Mouse (Mus musculus): ENCODE data around the gene Elovl5.

The Elovl5 gene

GRCm38 (mm10) chr9:77917074-77917621, at the start of gene Elovl5:
Gene Elovl5, plus strand, starts transcription at chr9:77917364.
- peak; percentile 87 to 92 for DNase-seq (ENCODE audit: low spot score in 2 of 2)

- no peak for DNase-seq (ENCODE audit: low spot score in 2 of 2)
Measured at GRCm38 (mm10) chr9:77891501-77891900, 25.7 kb upstream of the Elovl5 start.

- DNase-seq (ENCODE audit: low spot score in 2 of 2), result no peak
Measured at GRCm38 (mm10) chr9:77898551-77898950, 18.6 kb upstream of the Elovl5 start.

GRCm38 (mm10) chr9:77904133-77904532, 13.0 kb upstream of the Elovl5 start:
- no peak for DNase-seq (ENCODE audit: low spot score in 2 of 2)

- DNase-seq (ENCODE audit: low spot score in 2 of 2), result no peak
Measured at GRCm38 (mm10) chr9:77909572-77910269, 7.4 kb upstream of the Elovl5 start.

DNA sequence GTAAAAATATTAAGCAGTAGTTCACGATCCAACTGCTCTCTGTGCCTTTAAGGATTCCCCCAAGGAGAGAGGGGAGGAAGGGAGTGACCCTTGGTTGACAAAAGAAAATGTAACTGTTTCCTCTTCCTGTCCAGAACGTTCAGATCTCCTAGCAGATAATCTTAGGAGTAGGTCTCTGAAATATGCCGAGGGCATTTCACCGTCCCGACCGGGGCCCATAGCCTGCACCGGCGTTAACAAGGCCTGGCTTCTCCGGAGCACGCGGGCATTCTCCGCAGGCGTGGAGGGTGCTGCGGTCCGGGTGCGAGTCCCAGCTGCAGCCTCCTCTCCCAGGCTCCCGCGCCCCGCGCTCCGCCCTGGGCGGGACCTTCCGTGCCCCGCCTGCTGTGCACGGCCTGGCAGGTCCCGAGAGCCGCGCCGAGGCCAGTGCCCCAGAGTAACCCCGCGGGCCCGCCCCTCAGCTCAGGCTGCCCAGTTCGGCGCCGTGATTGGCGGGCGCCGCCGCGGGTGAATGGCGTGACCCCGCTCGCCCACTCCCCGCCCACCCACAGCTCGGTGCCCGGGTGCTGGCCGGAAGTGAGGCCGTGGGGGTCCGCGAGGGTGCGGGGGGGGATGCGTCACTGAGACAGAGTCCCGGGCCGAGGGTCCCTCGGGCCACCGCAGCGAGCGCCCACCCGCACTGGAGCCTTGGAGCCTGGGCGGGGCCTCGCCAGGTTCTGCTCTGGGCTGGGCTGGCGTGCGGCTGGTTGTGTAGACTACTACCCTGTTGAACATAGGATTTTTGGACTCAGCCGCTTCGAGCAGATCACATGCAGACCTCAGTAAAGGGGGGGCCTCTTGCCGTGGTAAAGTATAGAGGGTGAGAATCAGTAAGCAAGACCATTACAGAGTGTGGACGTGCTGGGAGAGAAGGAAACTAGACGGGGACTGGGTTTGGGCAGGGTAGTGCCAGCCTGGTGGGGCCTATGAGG, 6.6 kb upstream of the Elovl5 start:
- peak; percentile 88 to 91 for DNase-seq (ENCODE audit: low spot score in 2 of 2)

- no peak for DNase-seq (ENCODE audit: low spot score in 2 of 2)
Measured at GRCm38 (mm10) chr9:77911508-77912229, 5.5 kb upstream of the Elovl5 start.

- no peak for DNase-seq (ENCODE audit: low spot score in 2 of 2)
Measured at GRCm38 (mm10) chr9:77912246-77912645, 4.9 kb upstream of the Elovl5 start.

- DNase-seq (ENCODE audit: low spot score in 2 of 2), result no peak
Measured at GRCm38 (mm10) chr9:77914616-77915015, 2.5 kb upstream of the Elovl5 start.

- no peak for DNase-seq (ENCODE audit: low spot score in 2 of 2)
Measured at GRCm38 (mm10) chr9:77915791-77916190, 1.4 kb upstream of the Elovl5 start.

- no peak for DNase-seq (ENCODE audit: low spot score in 2 of 2)
Measured at GRCm38 (mm10) chr9:77917622-77918131, 513 bp downstream of the Elovl5 start.

GRCm38 (mm10) chr9:77918211-77918610, 1.0 kb downstream of the Elovl5 start:
- no peak for DNase-seq (ENCODE audit: low spot score in 2 of 2)

DNA sequence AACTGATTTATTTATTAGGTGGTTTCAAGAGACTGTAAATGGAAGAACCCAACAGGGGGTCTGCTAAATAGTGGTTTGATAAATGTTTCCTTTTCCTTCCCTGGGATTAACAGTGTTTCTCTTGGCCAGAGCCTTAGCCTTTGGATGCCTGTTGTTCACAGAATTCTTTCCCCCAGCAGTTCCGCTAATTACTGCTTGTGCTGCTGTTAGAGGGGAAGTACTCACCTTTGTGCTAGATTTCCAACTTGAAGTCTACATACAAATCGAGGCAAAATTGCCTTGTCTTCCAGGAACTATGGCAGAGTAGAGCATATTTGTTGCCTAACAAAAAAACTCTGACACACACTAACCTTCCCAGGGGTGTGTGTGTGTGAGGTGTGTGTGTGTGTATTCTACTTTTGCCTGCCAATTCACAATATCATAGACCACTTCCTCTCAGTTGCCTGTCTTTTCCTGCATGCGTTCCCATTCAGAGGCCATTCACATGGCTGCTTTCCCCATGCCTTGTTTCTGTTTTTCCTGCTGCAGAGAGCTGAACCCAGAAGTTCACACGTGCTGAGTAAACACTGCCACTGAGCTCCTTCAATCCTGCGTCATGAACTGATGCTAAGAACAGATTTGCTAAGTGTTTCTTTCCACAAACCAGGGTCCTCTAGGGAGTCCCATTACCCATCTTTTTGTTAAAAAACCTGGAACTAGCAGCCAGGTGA, 2.0 kb downstream of the Elovl5 start:
- DNase-seq (ENCODE audit: low spot score in 2 of 2), result no peak

DNA sequence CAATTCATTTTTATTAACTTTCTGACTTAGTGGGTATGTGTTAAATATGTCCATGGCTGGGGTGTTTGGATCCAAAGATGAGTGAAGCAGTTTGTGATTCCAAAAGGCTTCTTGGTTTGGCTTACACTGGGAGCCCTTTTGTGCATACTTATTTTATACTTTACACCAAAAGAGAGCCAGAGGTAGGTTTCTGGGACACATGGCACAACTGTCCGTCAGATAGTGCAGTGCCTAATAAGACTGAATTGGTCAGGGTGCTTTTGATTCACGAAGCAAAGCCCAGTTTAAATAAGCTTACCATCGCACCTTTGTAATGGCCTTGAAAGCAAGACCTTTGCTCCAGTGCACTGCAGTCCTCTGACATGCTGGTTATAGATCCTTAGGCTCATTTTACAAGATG, 3.3 kb downstream of the Elovl5 start:
- no peak for DNase-seq (ENCODE audit: low spot score in 2 of 2)

DNA sequence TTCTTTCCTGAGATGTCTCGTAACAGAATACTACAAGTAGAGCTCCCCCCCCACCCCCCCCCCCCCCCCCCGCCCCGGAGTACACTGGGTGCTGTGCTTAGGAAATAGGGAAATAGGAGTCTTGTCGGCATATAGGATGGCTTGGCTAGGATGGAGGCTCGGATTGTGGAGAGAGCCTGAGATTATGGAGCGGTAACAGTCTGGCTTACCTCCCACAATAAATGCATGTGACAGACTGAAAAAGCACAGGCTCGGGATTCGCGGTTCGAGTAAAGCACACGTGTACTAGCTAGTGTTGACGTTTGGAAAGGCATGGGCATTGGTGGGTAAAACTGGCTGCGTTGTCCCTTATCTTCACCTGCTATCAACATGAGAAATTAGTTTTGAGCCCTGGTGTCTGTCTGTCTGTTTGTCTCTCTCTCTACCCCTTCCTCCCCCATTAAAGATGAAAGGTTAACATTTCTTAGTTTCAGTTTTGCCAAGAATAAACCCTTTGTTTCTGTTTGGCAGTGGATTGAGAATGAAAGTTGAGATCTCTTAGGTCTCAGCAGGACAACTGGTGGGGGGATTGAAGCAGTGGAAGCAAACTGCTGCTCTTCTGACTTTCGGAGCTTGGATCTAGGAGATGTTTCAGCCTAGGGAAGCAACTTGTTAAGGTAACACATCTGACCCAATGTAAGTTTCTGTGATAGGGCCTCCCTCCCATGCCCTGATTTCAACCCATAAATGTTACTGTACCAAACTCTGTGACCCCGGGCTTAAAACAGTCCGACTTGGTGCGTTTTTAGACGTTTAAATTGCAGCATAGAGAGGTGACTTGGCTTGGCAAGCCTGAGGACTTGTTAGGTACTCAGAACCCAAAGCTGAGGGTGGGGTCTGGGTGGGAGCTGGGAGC, 4.4 kb downstream of the Elovl5 start:
- no peak for DNase-seq (ENCODE audit: low spot score in 2 of 2)

GRCm38 (mm10) chr9:77923774-77924173, 6.6 kb downstream of the Elovl5 start:
- no peak for DNase-seq (ENCODE audit: low spot score in 2 of 2)

DNA sequence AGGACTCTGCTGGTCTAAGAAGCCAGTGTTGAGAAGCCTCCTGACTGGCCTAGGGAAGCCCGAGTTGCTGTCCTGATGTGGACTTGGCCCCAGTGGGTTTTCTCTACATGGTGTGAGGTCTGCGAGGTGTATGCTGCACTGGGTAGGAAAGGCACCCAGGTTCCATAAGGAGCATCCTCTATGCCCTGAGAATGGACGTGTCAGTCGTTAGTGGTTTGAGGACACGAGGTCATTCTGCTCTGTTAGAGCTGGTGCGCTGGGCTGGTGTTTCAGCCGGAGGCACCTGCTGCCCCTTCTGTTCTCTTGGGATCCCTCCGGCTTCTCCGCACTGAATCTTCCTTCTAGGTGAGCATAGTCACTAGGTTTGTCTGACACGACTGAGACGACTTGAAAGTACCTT, 7.0 kb downstream of the Elovl5 start:
- no peak for DNase-seq (ENCODE audit: low spot score in 2 of 2)

DNA sequence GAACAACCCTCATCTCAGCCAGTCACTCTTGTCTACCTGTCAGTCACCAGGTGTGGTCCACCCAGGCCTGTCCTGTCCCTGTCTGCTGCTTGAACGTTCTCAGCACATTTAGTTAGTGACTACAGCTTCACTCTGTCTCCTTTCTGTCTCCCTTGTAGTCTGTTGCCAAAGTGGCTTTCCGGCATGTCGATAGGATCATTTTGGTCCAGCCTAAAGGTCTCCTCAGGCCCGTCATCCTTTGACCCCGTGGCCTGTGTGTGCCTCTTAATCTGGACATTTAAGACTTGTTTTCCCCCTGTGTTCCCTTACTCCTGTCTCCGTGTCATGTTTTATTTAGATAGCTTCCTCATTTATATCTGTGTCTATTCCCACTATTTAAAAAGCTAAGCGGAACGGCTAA, 9.0 kb downstream of the Elovl5 start:
- no peak for DNase-seq (ENCODE audit: low spot score in 2 of 2)

- no peak for DNase-seq (ENCODE audit: low spot score in 2 of 2)
Measured at GRCm38 (mm10) chr9:77926911-77927310, 9.7 kb downstream of the Elovl5 start.

DNA sequence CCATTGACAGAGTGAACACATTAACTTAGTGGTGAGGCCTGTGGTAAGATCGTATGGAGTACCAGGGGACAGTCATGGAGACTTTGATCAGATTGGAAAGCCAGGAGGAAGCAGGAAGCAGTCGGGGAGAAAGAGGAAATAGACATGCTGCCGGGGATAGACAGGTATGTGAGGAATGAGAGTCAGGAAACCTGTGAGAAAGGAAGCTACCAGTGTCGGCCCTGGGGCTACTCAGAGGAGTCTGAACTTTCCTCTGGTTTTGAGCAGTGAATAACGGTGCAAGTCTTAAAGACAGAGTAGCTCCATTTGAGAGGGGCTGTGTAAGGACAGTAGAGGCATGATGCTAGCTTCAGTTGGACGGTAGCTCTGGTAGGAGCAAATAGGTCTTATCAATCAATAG, 10.3 kb downstream of the Elovl5 start:
- DNase-seq (ENCODE audit: low spot score in 2 of 2), result no peak

All from urinary bladder, adult 18-20 months (tissue).